Mouse (Mus musculus): Measurements from ENCODE around the gene Lrig1.

Gene Lrig1

DNA sequence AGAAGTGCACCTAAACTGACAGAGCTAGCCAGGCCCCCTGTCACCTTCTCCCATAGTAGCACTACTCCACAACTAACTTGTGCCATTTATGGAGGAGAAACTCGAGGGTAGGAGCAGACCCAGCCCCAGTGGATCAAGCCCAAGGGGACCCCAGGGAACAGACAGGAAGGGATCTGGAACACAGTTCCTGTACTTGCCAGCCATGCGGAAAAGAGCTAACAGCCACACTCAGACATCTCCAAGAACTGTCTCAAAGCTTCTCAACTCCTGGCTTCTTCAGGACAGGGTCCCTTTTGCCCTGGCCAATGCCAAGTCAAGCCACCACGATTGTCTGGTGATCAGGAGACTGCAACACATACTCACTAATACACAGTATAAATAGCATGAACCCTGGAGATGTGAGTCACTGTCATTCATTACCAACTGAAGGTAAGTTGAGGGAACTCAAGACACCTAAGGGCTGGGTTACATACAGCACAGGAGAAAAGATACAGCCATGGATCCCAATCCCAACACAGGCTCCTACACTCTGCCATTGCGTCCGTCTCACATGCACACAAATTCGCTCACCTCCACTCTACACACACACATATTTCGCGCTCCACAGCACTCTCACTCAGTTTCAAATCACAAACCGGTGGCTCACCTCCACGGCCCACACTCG lies 1.3 kb downstream of the Lrig1 start:
- DNase-seq (ENCODE audit: low spot score in 2 of 2), result no peak

DNA sequence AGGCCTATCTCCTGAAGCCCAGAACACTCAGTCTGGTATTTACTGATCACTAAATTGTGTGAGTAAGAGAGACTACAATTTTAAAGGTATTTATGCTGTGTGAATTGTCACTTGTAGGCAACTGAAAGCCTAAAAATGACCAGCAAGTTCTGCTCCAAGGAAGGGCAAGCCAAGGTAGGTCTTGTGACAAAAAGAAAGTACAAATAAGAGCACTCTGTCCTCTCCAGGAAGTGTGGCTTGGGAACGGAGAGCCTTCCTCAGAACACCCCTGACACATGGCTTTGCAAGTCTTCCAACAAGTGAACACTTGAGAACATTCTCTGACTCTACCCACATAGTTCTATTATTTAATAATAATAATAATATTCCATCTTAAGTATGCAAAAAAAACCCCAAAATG lies 2.5 kb downstream of the Lrig1 start:
- DNase-seq (ENCODE audit: low spot score in 2 of 2), result no peak

DNA sequence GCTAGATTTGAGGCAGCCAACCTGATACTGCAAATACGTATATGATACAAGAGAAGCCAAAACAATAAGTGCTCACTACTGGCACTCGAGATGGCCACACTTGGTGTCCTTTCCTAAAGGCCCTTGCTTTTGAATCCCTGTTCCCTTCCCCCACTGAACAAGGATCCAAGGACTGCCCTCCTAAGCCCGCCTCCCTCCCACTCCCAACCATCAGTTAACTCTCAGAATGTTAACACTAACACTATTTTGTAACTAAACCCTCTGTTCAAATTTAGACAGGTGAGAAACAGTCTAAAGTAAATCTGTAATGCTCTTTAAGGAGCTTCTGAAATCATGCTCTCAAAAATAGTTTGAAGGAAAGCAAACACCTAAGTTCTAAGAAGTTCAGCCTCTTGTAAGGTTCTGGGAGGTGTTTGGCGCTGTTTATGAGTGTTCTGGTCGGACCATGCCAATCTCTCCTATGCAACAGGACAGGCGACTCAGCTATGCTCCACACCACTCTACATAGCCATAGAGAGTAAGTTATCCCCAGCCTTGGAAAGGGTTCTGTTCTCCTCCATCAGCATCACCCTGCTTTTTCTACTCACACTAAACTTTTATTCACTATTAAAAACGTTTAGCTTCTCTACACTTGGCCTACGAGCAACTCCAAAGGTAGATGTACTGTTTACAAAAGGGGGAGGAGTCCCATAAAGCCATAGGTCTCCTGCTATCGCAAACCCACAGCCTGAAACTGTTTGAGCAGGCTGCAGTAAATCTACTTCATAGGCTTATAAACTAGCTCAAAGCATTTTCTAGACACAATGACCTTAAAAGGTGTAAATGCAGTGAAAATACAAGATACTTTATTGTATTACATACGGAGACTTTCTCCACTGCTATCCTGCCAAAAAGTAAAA lies 3.5 kb downstream of the Lrig1 start:
- DNase-seq (ENCODE audit: low spot score in 2 of 2), result no peak

DNA sequence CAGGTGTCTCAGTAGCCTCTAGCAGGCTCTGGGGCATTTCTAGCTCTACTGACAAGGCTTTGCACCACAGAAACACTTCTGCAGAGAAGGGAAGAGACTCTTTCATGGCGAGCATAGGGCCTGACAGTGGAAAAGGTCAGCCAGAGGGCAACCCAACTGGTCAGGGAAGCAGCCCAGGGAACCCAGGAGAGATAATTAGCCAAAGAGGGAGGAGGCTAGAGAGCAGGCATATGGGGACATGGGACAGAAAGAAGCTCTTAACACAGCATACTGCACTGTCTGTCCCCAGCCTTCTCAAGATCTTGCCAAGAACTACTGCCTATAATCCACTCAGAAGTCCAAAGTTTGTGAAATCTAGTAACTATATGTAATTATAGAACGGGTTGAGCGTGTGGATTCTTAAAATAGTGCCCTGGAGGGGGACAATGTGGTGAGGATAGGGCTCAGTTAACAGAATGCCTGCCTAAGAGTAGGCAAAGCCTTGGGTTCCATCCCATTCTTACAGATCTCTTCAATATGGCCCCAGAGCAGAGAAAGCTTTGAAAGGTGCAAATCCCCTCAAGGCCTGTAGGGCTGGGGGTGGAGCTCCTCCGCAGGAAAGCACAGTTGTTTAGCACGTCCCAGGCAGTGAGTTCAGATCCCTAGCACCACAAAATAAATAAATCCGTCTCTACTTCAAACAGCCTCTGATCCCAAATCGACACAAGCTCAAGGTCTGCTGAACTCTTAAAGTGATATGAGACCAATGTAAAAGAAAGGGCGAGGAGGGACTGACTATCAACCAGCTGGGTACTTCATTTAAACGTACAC lies 4.6 kb downstream of the Lrig1 start:
- no peak for DNase-seq (ENCODE audit: low spot score in 2 of 2)

DNA sequence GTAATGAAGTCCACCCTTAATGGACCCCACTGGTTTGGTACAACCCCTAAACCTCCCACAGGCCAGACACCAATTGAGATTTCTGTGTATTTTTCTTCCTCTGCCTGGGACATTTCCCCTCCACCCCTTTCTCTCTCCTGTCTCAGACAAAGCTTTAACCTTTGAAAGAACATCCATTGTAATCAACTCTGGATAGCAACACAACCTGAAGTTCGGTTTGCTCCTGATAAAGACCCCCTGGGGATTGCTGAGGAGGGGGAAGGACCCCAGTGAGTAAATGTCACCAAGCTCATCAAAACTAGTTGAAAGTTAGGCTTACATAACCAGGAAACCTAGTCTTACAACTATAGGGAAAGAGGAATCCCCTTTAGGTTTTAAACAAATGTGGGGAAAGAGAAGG lies 5.5 kb downstream of the Lrig1 start:
- DNase-seq (ENCODE audit: low spot score in 2 of 2), result no peak

DNA sequence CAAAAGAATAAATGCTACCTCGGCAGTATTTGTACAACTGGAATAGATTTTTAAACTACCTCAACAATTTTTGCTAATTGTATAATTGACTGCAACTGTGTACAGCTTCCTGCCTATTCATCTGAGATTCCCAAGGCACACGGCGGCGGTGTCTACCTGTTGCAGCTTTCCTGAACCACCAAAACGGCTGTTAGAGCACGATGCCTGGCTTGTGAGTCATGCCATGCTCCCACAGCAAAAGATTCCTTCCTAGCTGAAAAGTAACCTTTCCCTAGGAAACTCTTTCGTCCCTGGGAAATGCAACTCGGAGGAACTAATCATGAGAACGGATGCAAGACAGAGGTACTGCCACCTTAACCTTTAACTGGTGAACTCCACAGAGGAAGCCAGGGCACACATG lies 6.9 kb downstream of the Lrig1 start:
- no peak for DNase-seq (ENCODE audit: low spot score in 2 of 2)

DNA sequence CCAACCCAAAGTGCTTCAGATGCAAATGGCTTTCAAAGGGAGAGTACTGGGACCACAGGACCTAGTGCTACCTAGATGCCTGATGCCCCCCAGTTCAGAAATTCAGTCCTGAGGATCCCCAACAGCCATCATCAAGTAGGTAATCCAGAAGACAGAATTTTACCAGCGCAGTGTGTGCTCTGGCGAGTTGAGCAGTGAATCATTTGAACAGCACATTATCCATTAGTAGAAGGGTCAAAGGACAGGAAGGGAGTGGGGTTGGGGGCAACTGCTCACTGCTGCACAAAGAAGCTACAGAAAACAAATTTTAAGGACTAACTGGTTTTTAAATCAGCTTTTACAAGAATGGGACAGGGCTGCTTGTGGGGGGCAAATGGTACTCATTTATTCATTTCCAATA lies 8.0 kb downstream of the Lrig1 start:
- DNase-seq (ENCODE audit: low spot score in 2 of 2), result no peak

DNA sequence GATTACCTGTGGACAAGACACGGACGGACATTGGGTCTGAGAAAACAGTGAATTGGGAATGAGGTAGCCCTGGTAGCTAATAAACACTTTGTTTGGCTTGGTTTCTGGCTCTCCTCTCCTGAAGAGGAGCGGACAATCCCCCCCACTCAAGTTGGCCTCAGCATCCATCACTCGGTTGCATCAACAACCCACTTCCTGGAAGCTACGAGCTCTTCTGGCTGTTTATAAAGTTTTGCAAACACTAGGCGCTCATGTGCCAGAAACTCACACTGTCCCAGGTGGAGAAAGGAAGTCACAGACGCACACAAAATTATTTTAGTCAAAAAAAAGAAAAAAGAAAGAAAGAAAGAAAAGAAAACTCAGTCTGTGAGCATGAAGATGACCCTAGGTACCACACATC lies 9.7 kb downstream of the Lrig1 start:
- DNase-seq (ENCODE audit: low spot score in 2 of 2), result no peak

DNA sequence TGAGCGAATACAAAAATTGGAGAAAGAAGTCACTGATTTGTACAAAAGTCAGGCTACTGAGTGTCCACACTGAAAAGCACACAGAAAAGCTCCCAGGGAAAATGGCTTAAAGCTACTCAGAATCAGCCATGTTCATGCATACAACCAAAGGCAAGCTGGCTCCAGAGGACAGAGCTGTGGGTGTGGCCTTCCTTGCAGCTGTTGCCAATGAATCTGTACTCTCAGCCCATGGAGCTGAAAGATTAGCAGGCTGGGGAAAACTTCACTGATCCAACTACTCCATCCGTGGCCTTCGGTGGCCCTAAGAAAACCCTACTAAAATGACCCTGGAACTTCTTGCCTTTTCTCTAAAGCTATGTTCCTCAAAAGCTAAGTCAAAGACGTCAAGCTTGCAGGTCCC lies 11.2 kb downstream of the Lrig1 start:
- no peak for DNase-seq (ENCODE audit: low spot score in 2 of 2)

DNA sequence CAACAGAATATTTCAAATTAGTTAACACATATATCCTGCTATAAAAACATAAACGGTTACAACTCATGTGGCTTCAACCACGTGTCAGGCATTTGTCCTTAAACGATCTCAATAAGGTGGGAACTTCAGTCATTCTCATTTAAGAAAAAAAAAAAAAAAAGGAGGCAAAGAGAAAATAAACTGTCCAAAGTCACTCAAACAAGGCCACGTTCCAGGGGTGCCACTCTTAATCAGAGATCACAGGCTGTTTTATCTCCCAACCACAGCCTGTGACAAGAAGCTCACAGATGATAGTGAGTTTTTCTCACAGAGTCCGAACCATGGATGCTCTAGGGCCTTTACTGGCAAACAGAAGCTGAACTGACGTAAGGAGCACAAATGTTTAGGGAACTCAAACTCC lies 13.9 kb downstream of the Lrig1 start:
- DNase-seq (ENCODE audit: low spot score in 2 of 2), result no peak

DNA sequence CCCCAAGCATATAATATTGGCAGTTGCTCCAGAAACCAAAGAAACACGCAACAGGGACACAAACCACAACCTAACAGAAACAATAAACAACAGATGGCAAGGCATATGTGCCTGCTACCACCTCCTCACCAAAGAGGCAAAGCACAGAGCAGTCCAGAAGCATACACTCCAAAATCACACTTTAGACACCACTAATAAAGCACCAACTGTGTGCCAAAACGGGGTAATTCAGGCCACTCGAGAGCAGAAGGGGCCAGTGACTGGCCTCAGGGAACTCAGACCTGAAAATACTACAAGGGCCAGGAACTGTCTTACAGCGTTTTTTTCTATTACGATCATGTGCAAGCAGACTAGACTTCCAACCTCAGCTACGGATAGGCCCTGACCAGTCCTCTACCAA lies 14.3 kb downstream of the Lrig1 start:
- DNase-seq (ENCODE audit: low spot score in 2 of 2), result no peak

DNA sequence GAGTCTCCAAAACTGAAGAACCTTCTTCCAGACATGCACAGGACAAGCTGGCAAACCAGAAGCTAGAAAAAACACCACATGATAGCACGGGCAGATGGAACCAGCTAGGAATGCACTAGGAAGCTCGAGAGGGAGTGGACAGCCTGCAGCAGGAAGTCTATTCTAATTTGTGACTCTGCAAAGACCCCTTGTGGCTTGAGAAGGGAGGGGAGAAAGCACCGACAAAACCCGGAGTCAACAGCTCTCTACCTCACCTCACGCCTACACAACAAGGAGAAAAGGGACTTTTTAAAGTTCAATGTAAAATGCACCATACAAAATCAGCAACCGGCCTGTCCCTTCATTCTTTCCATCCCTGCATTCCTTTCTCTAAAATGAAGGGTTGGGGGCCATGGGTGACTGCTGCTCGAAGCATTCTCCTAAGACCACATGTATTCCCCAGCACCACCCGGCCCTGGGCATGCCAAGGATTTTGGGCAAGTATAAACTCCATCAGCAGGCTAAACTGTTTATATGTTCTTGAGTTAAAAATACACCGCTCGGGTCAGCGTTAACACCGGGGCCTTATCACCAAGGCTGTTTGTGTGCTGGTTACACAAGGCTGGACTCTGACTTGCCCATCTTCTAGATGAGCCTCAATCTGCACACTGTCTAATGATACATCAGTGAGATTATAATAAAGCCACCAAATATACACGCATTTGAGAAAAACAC lies 15.0 kb downstream of the Lrig1 start:
- no peak for DNase-seq (ENCODE audit: low spot score in 2 of 2)

DNA sequence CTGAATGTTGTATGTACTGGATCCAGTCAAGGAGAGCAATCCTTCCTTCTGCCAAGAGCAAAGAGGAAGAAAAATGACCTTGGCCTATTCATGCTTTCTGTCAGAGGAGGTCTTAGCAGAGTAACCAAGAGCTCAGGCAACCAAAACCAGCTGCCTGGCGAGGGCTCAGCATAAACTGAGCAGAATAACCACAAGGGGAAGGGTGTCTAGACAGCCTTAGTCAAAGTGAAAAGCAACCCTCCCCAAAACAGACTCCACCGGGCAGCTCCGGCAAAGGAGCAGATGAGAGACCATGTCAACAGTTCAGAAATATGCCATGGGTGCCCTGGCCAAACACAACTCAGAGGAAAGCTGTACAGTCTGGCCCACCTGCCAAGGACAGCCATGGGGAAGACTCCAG lies 16.3 kb downstream of the Lrig1 start:
- no peak for DNase-seq (ENCODE audit: low spot score in 2 of 2)

DNA sequence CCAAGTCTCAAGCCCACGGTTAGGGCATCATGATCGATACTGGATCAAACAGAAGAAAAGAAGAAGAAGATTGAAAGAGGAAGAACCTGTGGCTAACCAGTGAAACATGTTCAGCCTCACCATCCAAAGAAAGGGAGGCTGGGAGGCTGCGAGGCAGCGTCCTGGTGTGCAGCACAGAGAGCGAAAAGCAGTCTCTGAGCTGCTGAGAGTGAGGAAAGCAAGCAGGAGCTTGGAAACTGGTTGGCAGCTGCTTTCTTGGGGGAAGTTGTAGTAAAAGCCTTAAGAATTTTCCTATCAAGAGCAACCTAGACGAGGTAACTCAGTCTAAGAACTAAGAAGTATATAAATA lies 17.7 kb downstream of the Lrig1 start:
- no peak for DNase-seq (ENCODE audit: low spot score in 2 of 2)

DNA sequence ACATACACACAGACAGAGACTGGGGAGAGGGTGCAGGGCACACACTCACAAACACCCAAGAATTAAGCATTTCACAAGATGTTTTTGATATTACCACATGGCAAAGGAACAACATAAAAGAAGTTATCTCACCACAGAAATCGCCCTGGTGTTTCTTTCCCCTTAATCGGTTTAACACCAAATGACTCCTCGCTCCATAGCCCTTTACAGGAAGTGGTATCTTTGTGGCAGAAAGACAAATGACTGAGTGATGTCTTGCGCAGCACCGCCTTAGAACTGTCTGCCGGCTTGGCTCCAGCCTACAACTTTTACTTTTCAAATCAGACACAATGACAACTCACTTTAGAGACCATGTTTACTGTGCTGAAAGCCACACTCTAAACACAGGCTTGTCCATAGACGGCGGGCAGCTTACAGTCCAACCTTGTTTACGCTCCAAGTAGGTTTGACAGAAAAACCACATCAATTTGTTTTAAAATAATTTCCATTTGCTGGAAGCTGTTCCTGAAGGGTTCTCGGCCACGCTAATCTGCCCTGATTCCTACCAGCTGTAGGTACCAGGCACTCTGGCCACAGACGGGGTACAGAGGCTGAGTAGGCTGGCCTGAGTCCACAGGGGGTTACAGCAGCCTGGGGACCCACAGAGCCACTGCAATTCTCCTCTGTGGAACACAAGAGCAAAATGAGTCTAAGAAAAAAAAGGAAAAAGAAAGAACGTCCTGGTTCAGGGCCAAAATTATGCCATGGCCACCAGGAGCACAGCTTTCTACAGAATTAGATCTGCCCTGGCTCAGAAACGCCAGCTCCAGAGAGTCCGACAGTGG lies 18.3 kb downstream of the Lrig1 start:
- DNase-seq (ENCODE audit: low spot score in 2 of 2), result no peak

DNA sequence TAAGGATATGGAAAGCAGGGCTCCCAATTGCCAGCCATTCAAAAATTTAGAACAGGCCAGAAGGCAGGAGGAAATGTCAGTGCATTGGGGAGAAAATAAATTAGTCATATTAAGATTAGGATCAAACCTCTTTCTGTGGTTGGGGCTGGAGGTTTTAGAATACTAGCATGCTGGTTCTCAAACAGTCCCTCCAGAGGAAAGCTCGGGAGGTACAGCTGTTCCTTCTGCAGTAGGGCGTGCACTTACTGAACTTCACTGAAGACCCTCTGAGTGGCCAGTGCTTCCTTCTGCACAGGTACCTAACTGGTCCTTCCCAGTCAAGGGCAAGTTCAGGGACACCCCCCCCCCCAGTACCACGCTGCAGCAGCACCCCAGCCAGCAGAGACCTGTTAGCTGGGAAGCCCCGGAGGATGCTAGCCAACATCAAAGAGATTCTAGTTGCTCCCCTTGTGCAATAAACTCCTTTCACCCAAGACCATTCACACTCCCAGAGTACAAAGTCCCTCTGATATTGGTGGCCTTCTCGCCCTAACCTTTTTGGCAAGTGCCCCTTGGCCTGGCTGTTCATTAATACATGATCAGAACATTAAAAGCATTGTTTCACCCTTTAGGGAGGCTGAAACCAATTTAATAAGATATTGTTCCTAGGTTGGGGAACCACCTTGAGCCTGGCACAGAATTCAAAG lies 19.1 kb downstream of the Lrig1 start:
- no peak for DNase-seq (ENCODE audit: low spot score in 2 of 2)

DNA sequence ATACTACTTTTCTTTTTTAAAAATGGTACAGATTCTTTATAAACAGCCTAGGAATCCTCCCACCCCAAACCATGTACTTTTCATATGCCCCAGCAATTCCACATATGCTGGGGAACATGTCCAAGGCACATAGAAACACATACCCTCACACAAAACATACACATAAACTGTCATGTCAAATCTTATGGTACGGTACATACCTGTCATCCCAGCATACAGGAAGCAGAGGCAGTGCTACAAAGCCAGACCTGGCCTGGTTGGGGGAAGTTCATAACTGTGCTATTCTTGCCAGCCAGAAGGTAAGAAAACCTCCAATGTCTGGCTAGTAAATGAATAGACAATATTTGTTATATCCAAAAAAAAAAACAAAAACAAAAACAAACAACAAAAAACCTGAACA lies 20.7 kb downstream of the Lrig1 start:
- no peak for DNase-seq (ENCODE audit: low spot score in 2 of 2)

DNA sequence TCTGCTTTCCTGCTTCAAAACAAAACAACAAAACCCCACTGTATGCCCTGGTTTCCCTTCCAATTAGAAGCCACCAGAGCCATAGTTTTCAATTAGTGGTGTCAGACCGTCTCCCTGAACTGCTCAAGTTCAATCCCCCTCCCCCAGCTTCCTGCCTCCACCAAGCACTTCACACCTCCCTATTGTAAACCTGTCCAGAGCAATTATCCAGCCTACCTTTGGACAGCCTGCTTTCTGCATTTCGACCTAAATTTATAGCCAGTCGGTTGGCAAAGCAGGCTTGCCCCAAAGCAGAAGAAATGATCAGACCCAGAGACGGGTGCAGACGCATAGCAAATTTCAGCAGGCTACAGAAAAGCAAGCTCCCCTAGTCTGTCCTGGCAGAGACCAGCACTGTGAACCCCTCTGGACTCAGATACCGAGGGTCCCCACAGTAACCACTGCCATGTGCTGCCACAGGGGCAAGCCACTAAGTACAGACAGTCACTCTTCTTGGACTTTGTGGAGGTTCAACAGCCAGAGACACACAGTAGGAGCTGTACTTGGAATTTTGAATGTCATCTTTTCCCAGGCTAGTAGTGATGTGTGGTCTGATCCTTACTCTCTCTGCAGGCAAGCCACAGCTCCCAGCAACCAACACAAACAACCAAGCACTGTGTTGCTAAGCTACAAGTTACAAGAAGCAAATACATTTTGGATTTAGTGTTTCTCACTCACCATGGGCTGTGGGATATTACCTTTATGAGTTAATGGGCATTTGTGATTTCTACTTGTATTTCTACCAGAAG lies 21.4 kb downstream of the Lrig1 start:
- DNase-seq (ENCODE audit: low spot score in 2 of 2), result no peak

DNA sequence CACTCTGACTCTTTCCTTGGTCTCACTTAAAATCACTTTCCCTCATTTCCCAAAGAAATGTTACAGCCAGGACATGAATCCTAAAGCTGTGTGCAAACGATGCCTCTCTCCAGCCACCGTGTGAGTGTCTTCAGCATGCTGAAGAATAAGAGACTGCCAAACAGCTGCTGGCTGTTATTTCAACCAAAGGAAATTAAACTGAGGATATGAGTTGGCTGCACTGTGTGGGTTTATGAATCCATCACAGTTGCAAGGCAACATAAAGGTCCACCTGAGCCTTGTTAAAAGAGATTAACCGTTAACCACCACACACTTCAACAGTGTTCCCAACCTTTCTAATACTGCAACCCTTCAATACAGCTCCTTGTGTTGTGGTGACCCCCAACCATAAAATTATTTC lies 22.5 kb downstream of the Lrig1 start:
- no peak for DNase-seq (ENCODE audit: low spot score in 2 of 2)

DNA sequence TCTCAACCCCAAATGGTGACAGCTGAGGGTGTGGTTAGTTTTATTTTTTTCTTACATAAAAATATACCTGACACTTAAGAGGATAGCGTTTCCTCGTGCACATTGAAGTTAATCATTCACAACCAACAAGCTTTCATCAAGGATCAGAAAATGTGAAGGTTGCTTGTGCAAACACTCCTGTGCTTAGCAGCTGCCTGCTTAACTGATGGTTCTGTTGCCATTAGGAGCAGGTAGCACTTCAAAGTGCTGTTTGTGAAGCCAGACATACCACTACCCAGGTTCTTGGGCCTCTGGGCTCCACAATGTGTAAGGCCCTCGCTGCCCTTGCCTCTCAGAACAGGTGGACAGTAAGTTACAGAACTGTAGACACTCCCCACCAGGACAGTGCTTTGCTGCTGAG lies 23.1 kb downstream of the Lrig1 start:
- DNase-seq (ENCODE audit: low spot score in 2 of 2), result no peak

Measured in frontal cortex, postnatal 25 days (tissue).